Mouse (Mus musculus) megakaryocyte, adult 5-6 weeks (primary cell): ENCODE results near the gene Kcnj16. TPM values are rescaled to one million over a fixed set of nuclear protein-coding genes. Genes with fewer than 3 reads are reported as not detected.

ENCODE experiments used
- ATAC-seq: 2 replicates; pipeline ENCODE4 v1.8.0; 2016; ENCODE audit warnings: mild to moderate bottlenecking, inconsistent platforms; ENCODE audit not compliant: poor library complexity, severe bottlenecking
- total RNA-seq, 2 experiments: library from RNA; stranded (forward) in 1 of 2; stranded (reverse) in 1 of 2; fragments of 153-499, 151-499 nt in 1 of 2; fragments of 221-1000, 200-1000 nt in 1 of 2; gene quantifications; 2 replicates each; pipeline versions ENCODE4 v1.2.3 to v1.2.4; 2015 to 2017

Kcnj16 gene
- total RNA-seq, 2 experiments from 2014 or later: not detected

DNA sequence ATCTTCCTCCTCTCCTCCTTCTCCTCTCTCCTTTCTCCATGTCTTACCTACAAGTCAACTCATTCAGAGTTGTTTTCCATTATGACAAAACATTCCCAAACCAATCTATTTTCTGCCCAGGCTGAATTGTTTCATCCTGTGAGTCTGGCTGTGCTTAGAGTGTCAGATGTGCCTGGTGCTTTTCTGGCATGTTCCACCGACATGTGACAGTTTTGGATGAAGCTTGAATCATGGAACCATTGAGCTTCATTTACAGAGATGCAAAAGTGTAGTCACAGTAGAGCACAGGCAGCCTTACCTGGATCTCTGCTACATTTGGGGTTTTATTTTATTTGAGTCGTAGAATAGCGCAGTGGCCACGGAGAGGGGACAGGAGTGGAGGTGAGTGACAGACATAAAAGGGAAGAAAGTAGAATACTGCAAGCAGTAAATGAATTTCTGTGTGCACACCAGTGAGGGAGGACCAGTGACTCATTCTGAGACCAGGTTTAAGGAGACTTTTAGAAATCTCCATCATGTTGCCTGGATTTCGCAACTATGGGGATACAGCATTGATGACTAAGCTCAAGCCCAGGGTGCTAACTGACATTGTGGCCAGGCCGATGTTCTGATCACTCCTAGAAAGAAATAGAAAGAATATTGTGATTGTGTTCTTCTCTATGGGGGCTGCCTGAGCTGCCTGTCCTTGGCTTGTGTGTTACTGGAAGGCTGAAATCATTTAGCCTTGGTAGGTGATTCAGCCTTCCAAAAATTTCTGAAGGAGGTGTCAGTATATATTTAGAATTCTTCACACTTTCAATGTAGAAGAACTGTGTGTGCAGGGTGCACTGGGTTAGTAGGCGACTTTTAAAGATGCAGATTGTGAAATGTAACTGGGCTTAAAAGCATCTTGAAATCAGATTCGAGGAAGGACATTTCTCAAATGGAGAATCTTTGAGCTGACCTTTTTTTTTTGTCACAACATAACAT, 87.3 kb downstream of the Kcnj16 start:
- peak; percentile 69 for ATAC-seq

GRCm38 (mm10) chr11:111056030-111056429, 88.2 kb downstream of the Kcnj16 start:
- ATAC-seq: no peak

GRCm38 (mm10) chr11:111057435-111057834, 89.6 kb downstream of the Kcnj16 start:
- no peak for ATAC-seq

- ATAC-seq: no peak
Measured at GRCm38 (mm10) chr11:111059440-111059839, 91.6 kb downstream of the Kcnj16 start.

DNA sequence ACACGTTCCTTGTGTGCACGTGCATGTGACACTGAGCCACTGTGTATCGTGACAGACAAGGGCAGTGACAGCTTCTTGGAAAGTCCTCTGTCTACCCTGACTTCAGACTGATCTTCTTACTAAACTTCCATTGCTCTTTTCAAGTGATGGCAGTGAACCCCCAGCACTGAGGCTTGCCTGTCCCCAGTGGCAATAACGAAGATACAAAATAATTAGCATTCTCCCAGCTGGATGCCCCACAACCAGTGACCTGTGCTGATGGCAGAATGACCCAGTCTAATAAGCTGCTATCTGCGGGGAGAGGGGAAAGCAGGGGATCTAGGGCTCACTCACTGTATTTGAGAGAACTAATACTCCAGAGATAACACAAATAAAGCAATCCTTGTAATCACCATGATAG, 92.4 kb downstream of the Kcnj16 start:
- no peak for ATAC-seq

GRCm38 (mm10) chr11:111064751-111065527, 97.1 kb downstream of the Kcnj16 start:
- peak; percentile 38 for ATAC-seq

- ATAC-seq: peak; percentile 84
Measured at GRCm38 (mm10) chr11:111065635-111066298, 97.9 kb downstream of the Kcnj16 start, which contains the start of gene Kcnj2. Kcnj2 (plus strand) TSS chr11:111066164.

- ATAC-seq: peak; percentile 48
Measured at GRCm38 (mm10) chr11:111066299-111066691, 98.5 kb downstream of the Kcnj16 start.

DNA sequence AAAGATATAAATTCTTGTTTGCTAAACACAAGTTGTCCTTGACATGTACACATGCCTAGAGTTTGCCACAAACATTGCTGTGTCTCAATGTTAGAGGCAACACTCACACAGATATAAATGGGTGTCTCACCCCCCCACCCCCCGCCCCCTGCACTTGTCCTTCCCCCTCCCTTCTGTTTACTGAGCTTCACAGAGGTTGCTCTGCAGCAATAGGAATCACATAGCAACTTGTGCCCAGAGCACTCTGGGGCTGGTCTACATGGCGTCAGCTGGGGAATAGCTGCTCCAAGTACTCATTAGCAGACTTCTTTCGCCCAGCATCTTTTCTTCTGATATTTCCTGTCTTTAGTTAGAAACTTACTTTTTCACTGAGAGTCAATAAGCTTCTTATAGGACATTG, 100.0 kb downstream of the Kcnj16 start:
- no peak for ATAC-seq

GRCm38 (mm10) chr11:111070460-111070859, 102.6 kb downstream of the Kcnj16 start:
- ATAC-seq: no peak

GRCm38 (mm10) chr11:111074131-111074530, 106.3 kb downstream of the Kcnj16 start:
- no peak for ATAC-seq

Other genes with a start within 250 kb of the Kcnj16 start
- gene Kcnj2, start 98.1 kb downstream of the Kcnj16 start, total RNA-seq (2015): 8.3 and 9.5 TPM in 2 replicates
- gene Kcnj2, start 98.1 kb downstream of the Kcnj16 start, total RNA-seq (2017): 19.9 and 25.0 TPM in 2 replicates